Mouse (Mus musculus): ENCODE data around the gene Timm8a2. TPM values are rescaled to one million over a fixed set of nuclear protein-coding genes. Genes with fewer than 3 reads are reported as not detected.

The Timm8a2 gene
- total and polyA plus RNA-seq, 3 experiments = 0.18 TPM; not detected in 2

DNA sequence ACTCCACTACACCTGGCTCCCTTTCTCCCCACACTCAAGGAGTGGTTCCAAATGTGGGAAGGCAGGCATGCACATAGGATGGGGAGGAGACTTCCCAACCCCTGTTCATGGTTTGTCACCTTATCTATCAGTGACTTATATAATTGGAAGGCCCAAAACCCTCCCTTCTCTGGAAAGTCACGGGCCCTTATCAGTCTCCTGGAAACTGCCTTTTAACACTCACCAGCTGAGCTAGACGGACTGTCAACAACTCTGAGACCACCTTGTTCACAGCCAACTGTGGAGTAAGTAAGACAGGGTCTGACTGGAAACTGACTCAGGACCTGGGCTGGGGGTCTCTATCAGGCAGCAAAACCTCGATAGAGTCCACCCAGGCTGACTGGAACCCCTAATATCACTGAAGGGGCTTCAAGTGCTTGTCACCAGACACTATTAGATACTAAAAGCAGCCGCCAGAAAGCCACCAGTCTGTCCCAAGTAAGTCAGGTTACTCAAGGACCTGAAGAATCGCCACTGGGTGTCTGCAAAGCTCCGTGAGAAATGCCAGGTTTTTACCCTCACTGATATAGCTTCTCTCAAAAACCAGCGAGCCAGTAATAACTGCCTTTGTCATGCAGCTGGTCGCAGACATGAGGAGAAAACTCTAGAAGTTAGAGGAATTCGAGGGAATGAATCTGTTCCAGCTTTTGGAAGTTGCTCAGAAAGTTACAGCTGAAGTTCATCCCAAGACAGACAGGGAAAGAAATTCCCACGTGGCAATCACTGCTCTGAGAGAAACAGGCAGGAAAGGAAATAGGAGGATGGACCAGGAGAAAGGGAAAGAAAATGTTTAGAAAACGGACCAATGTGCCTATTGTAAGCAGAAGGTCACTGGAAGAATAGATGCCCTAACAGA is 34.6 kb downstream of the Timm8a2 start:
- Histone ChIP-seq H3K36me3 (ENCODE audit: control insufficient read depth in 1 of 2, insufficient read depth in 2 of 2, low read length in 2 of 2) (peaks cover 0 to 6% of the 10 kb centered on the region in 2 experiments; a peak in 2 of 4 replicates), H3K9ac (ENCODE audit: control insufficient read depth, low read depth, low read length, poor library complexity, severe bottlenecking) (no peak overlapping the region), H3K79me2 (ENCODE audit: control insufficient read depth, insufficient read depth, low read length, poor library complexity) (no peaks in the 10 kb centered on the region), H3K9me3 (replicated peaks; ENCODE audit: insufficient read depth, low read length) (no peaks in the 10 kb centered on the region), H3K4me1 (ENCODE audit: control insufficient read depth in 1 of 2, insufficient read depth in 2 of 2, low read length in 2 of 2) (peaks cover 9 to 21% of the 10 kb centered on the region in 2 experiments), H3K4me3 (ENCODE audit: control insufficient read depth in 1 of 2, insufficient read depth in 1 of 2, low read depth in 2 of 2, low read length in 2 of 2) (no peak overlapping the region), H3K27me3 (ENCODE audit: control insufficient read depth in 1 of 2, insufficient read depth in 2 of 2, low read length in 2 of 2) (no peaks in the 10 kb centered on the region), H3K27ac (ENCODE audit: control insufficient read depth, low read depth, low read length) (no peak overlapping the region)
- peak; percentile 44 for DNase-seq (ENCODE audit: low read depth, low spot score)
- TF ChIP-seq BHLHE40 (IDR thresholded peaks at IDR 0.05; ENCODE audit: borderline replicate concordance, low read depth, low read length) (peak; percentile 87), EP300 (IDR thresholded peaks at IDR 0.05; ENCODE audit: low read depth in 1 of 2, low read length in 2 of 2) (peak; percentile 49 to 57; a peak in 3 of 4 replicates), MXI1 (IDR thresholded peaks at IDR 0.05; ENCODE audit: low read depth, low read length) (0 out of 2 replicates have a peak, but pooled peaks have one; percentile 27), JUND (IDR thresholded peaks at IDR 0.05; ENCODE audit: low read depth, low read length) (no peak), TCF12 (IDR thresholded peaks at IDR 0.05; ENCODE audit: low read depth, low read length) (peak; percentile 50), GABPA (IDR thresholded peaks at IDR 0.05; ENCODE audit: low read depth, low read length) (no peak), GATA1 (IDR thresholded peaks at IDR 0.05; ENCODE audit: low read depth, low read length) (peak; percentile 59; the same call in 1 of the 2 replicates), USF1 (IDR thresholded peaks at IDR 0.05; ENCODE audit: low read depth, low read length) (peak; percentile 15; the same call in 1 of the 2 replicates), ETS1 (IDR thresholded peaks at IDR 0.05; ENCODE audit: low read depth, low read length) (peak; percentile 80), CHD1 (IDR thresholded peaks at IDR 0.05; ENCODE audit: low read depth, low read length) (no peak), SIN3A (IDR thresholded peaks at IDR 0.05; ENCODE audit: low read length) (peak; percentile 68), RCOR1 (IDR thresholded peaks at IDR 0.05; ENCODE audit: low read depth, low read length) (0 out of 2 replicates have a peak, but pooled peaks have one; percentile 42)

GRCm38 (mm10) chr14:122069948-122070347 is 35.5 kb downstream of the Timm8a2 start:
- no peak overlapping the region for H3K4me3 ChIP-seq (ENCODE audit: control insufficient read depth in 1 of 2, insufficient read depth in 1 of 2, low read depth in 2 of 2, low read length in 2 of 2)
- H3K36me3 ChIP-seq (ENCODE audit: control insufficient read depth in 1 of 2, insufficient read depth in 2 of 2, low read length in 2 of 2) = peaks cover 0 to 6% of the 10 kb centered on the region in 2 experiments; a peak in 1 of 4 replicates
- H3K27me3 ChIP-seq (ENCODE audit: control insufficient read depth in 1 of 2, insufficient read depth in 2 of 2, low read length in 2 of 2) = no peaks in the 10 kb centered on the region
- DNase-seq (ENCODE audit: low read depth, low spot score) = no peak
- no peak overlapping the region for H3K27ac ChIP-seq (ENCODE audit: control insufficient read depth, low read depth, low read length)
- peaks cover 9 to 21% of the 10 kb centered on the region in 2 experiments for H3K4me1 ChIP-seq (ENCODE audit: control insufficient read depth in 1 of 2, insufficient read depth in 2 of 2, low read length in 2 of 2)
- H3K9ac ChIP-seq (ENCODE audit: control insufficient read depth, low read depth, low read length, poor library complexity, severe bottlenecking) = no peak overlapping the region
- H3K79me2 ChIP-seq (ENCODE audit: control insufficient read depth, insufficient read depth, low read length, poor library complexity) = no peaks in the 10 kb centered on the region
- no peak for TF ChIP-seq RAD21 (IDR thresholded peaks at IDR 0.05; ENCODE audit: low read depth, low read length)
- no peak for TF ChIP-seq CTCF (IDR thresholded peaks at IDR 0.05 in 2 of 3, conservative IDR thresholded peaks at IDR 0.05 in 1 of 3; ENCODE audit: control insufficient read depth in 1 of 3, insufficient read depth in 1 of 3, low read depth in 2 of 3, low read length in 3 of 3, poor library complexity in 1 of 3, severe bottlenecking in 1 of 3)
- TF ChIP-seq RCOR1 (IDR thresholded peaks at IDR 0.05; ENCODE audit: low read depth, low read length) = no peak
- no peak for TF ChIP-seq USF1 (IDR thresholded peaks at IDR 0.05; ENCODE audit: low read depth, low read length)
- no peak for TF ChIP-seq TCF12 (IDR thresholded peaks at IDR 0.05; ENCODE audit: low read depth, low read length)
- no peak for TF ChIP-seq TBP (IDR thresholded peaks at IDR 0.05; ENCODE audit: low read depth, low read length)
- no peak for TF ChIP-seq KAT2A (conservative IDR thresholded peaks at IDR 0.05; ENCODE audit: low read depth, low read length)
- no peak for TF ChIP-seq ZNF384 (IDR thresholded peaks at IDR 0.05; ENCODE audit: low read depth, low read length)
- H3K9me3 ChIP-seq (replicated peaks; ENCODE audit: insufficient read depth, low read length) = no peaks in the 10 kb centered on the region

All from MEL (cell line).